Mouse (Mus musculus) G1E-ER4 (cell line): ENCODE measurements around the gene Yars. TPM values are rescaled to one million over a fixed set of nuclear protein-coding genes. Genes with fewer than 3 reads are reported as not detected.

Experiments
- GATA1 ChIP-seq: IDR thresholded peaks from one replicate; pipeline ENCODE4 v1.8.0; 2012; ENCODE audit warnings: low read length, inconsistent platforms
- polyA plus RNA-seq: library from polyadenylated mRNA; stranded (reverse); fragments of >175 nt; gene quantifications from 2 replicates; pipeline ENCODE4 v1.2.3, GENCODE M21; 2012

Yars gene
- 59.1 and 88.4 TPM in 2 replicates for polyA plus RNA-seq

DNA sequence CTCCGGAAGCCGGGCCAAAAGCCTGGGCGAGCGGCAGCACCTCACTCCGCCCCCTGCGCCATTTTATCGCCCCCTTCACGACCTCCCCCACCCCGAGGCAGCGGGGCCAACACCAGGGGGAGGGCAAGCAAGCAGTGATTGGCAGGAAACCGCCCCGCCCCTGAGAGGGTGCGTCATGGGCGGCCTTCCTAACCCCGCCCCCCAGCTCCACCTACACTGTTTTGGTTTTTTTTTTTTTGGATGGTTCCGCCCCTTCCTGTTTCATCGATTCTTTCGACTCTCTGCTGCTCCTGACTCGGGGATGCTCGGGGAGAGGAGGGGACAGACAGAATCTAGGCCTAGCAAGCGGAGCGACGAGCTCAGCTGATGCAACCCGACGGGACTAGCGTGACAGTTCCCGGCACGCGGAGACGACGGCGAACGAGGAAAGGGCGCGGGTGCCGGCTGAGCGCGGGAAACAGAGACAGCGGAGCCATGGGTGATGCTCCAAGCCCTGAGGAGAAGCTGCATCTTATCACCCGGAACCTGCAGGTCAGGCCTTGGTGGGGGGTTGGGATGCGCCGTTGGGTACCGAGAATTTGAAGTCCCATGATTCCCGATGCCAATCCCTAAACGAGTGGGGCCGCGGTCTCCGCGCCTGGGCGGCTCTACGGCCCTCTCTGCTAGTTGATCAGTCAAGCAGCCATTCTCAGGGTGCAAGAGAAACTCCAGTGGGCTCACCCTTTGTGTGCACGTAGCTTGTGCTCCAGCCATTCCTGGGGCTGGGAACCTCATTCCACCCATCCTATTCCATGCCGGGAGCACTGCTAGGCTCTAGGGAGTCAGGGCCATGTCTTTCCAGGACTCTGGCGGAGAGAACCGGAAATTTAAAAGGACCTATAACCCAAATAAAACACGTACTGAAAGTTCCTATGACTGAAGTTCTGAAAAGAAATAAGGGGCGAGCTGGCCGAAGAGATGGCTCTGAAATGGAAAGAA is at the start of gene Yars, which contains the start of gene S100pbp:
Gene Yars, plus strand, starts transcription at position 219 of the 978 bp plus-strand sequence.
Gene S100pbp, minus strand, starts transcription at position 186 of the 978 bp plus-strand sequence.
- no peak for TF ChIP-seq GATA1

DNA sequence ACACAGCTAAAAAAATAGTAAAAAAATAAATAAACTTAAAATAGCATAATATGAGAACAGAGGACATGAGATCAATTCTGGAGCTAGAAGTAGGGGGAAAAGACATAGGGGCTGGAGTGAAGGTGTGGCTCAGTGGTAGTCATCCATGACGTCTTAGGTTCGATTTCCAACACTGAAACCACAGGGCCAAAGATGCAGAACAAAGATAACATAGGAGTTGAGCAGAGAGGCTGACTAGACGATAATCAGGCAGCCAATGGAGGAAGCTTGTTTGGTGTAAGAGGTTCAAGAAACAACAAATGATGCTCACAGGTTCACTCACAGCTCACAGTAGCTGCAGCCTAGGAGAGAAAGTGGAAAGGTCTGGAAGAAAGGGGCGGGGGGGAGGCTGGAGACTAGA is 48.8 kb upstream of the Yars start:
- TF ChIP-seq GATA1, result peak; percentile 49

DNA sequence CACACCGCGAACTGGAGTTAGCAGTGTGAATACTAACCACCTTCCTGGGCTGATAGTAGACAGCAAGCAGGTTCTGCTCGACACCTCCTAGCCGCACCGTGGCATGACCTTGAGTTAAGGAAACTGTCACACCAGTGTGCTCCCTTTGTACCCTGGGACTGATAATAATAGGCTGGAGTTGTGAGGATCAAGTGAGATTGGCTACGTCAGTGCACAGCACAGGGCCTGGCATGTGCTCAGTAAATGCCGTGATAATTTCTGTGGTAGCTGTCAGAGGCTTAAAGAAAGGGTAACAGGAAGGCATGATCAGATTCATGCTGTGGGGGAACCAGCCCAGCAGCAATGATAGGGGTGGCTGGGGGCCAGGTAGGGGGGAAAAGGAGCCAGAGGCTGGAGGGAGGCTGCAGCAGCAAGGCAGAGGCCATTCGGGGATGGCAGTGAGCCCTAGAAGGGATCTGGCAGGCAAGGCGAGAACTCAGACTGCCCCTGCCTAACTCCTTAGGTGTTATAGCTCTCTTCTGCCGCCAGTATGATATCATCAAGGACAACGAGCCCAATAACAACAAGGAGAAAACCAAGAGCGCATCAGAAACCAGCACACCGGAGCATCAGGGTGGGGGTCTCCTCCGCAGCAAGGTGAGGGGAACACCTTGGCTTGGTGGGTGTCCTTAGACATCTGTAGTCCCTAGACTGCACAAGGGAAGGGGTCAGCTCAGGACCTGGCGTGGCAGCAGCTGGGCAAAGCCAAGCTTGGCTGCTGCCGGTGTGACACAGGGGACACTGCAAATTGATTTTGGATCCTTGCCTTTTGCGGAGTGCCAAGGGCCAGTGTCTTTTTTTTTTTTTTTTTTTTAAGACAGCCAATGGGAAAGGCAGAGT is 47.8 kb upstream of the Yars start:
- no peak for TF ChIP-seq GATA1

DNA sequence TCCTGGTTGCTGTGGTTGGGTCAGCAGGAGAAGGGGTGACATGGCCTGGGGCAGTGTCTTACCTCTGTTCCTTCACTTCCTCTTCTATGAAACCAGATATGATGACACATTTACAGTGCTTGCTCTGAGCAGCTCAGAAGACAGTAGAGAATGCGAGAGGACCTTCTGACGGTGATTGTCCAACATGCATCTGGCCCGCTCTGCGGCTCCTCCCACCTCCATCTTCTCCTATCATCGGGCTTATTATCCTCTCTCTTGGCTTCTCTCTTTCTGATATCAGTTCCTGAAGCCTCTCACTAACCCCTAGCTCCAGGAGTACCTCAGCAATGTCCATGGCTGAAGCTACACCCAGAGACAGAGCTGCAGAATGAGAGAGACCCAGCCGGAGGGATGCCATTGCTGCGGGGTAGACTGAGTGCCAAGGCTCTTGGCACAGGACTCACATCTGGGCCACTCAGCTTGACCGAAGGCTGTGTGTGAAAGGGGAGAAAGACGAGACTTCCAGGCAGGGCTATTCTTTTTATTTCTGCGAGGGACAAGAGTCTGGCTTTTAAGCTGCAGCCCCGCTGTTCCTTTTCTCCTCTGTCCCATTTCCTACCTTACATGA is 47.0 kb upstream of the Yars start:
- no peak for TF ChIP-seq GATA1

DNA sequence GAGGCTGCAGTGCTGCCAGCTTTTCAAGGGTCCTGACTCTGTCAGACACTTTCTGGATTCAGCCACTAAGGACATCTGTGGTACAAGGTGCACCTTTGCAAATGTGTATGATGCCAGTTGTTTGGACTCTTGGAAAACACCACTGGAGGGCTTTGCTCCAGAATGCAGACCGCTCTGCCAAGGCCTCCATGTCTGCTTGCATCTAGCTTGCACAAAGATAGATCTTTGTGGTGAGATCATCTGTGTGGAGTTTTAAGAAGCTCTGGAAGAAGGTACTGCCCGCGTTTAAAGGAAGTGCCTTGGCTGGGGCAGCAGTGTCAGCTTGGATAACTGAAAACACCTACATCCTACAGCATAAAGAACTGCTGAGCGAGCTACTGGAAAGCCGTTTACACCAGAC is 46.1 kb upstream of the Yars start:
- TF ChIP-seq GATA1, result no peak

DNA sequence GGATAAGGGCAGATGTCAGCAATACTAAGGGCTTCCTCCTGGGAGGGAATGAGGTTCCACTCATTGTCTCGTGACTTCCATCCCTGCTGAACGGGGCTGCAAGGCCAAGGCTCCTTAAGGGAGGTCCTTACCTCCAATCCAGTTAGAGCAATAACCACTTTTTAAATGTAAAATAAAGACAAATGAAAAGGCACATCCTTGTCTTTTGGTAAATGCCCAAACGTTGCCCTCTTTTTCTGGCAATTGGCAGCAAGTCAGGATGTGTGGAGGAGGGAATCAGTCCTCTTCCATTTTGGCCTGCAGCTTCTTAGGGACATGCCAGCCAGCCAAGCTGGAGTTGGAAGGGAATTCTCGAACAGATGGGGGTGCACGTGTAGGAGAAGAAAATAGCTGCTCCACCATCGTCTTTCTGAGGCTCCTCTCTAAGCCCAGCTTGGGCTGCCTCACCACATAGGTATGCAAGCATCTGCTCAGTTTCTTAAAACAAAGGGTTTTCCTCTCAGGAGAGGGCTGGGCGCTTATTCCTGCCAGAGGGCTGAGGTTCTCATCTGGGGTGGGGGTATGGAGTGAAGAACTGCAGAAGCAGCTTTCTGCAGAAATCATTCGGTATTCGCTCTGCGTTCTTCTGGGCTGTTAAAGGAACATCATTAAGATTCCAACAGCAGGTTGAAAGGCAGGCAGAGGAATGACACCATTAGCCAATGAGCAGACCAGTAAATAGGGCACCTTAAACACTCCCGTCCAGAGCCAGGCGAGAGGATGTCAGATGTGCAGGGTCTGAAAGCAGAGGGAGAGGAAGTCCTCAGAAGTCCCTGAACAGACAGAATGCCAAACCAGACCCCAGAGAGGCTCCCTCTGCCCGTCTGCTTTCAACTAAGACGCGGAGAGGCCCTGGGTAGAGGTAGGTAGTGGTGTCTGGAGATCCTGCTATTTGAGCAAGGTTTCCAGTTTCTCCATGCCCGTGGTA is 44.9 kb upstream of the Yars start:
- no peak for TF ChIP-seq GATA1

DNA sequence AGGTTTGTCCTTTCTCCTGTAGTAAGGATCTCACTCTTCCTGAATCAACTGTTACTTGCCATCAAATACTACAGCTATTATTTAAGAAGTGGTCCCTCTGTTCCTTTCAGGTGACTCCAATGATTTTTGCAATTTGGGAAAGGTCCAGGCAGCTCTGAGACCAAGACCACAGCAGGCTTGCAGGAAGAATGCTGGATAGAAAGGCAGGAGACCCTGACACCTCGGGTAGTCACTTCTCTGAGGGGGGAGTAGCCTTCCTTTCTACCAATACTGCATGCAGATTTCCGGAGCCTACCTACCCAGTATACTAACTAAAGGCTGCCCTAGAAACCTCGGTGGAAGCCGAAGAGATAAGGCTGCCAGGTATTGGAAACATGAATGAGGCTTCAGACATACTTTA is 44.1 kb upstream of the Yars start:
- no peak for TF ChIP-seq GATA1

DNA sequence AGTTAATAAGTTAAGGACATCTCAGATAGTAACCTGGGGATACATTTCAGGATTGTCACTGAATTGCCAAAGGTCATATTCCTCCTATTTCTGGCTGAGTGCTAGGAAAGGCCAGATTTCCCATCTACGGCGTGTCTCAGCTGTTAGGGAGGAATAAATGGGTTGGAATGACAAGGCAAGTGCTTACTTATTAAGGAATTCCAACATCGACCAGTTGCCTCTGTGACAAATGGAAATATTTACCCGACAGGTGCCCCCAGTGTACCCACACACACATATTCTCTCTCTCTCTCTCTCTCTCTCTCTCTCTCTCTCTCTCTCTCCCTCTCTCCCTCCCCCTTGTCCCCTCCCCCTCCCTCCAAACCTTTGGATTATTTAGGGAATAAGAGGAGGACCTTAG is 43.6 kb upstream of the Yars start:
- no peak for TF ChIP-seq GATA1

DNA sequence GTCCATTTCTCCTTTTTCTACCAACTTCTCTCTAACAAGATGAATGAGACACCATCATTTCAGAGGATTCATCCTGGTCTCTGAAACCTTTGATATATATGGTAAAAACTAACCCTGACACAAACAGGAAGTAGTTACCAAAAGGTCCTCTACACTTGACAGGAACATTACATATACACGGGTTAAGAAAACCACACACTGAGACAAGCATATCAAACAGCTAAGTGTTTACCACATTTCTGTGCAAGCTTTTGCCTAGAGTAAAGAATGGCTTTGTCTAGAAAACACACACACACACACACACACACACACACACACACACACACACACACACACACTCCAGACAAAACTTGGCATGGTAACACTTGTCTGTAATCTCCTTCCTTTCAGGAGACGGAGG is 43.2 kb upstream of the Yars start:
- no peak for TF ChIP-seq GATA1

DNA sequence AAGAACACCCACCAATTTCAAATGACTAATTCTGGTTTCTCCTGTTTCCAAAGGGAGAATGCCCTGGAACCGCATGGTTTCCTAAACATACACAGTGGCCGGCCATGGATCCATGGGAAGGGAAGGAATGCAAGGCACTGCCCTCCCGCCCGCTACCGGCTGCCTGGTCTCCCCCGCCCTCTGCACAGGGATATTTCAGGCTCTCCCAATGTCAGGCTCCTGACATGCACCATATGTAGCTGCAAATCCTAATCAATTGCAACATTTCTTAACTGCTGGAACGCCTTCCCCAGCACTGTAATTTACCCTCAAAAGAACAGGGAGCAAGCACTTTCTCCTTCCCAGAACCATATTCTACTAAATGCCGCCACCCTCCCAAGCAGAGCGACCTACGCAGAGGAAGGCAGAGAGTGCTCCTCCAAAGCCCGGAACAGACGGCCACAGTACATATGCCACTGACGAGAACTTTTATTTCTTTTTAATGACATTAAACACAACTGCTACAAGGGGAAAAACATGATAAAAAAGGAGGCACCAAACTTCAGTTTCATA is 41.9 kb upstream of the Yars start:
- no peak for TF ChIP-seq GATA1

DNA sequence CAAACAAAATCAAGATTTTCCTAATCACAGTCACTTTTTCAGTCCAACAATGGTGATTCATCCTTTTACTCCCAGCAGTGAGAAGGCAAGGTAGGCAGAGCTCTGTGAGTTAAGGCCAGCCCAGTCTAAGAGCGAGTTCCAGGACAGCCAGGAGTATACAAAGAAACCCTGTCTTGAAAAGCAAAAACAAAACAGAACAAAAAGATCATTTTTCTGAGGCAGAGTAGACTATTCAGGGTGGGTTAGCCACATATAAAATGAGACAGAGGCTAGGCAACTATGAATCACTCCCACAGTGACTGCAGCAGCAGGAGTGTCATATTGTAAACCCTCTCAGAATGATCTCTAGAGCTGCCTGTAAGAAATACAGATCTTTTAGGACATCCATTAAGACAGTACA is 40.2 kb upstream of the Yars start:
- no peak for TF ChIP-seq GATA1

DNA sequence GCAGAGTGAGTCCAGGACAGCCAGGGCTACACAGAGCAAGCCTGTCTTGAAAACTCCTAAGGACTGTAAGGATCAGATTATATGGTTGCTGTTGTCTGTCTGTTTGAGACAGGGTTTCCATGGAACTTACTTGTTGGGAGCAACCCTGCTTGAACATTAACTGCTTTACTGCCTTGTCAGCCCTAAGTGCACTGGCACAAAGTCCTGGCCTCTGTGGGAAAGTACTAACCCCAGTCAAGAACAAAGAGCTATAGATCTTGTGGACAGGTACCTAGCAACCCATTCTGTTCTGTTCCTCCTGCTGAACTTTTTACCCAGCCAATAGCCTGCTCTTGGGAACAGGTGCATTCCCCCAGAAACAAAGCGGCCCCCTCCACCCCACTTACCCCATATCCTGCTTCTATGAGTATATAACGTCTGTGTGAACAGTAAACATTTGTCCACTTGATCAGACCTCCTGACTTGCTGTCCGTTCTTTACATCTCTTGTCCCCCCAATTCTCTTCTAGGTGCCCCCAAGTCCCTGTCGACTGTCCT is 38.2 kb upstream of the Yars start:
- no peak for TF ChIP-seq GATA1

DNA sequence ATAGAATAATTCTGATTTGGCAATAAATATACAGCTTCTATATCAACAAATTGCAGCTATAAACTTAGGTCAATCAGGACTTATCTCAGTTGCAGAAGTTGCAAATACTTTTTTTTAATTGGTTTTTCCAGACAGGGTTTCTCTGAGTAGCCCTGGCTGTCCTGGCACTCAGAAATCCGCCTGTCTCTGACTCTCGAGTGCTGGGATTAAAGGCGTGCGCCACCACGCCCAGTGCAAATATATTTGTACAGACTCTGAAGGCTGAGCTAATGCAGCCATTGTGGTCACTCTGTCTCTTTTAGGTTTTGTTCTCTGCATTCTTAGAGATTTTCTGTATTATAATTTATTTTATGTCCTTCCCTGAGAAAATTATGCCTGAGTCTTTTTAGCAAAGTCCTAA is 32.0 kb upstream of the Yars start:
- no peak for TF ChIP-seq GATA1

DNA sequence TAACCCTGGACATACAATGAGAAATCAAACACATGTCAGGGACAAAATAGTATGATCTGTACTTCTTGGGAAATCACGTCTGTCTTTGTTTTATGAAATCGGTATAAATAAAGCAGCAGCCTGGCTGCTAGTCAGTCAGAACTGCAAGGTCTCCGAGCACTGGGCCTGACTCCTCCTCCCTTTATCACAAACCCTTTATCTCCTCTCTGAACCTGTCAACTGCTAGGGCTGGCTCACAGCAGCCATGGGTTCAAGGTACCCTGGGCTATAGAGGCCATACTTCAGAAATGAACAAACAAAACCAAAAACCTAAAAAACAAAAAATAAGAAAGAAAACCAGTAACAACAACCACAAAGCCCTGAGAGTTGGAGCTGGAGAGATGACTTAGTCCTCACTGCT is 31.0 kb upstream of the Yars start:
- no peak for TF ChIP-seq GATA1

DNA sequence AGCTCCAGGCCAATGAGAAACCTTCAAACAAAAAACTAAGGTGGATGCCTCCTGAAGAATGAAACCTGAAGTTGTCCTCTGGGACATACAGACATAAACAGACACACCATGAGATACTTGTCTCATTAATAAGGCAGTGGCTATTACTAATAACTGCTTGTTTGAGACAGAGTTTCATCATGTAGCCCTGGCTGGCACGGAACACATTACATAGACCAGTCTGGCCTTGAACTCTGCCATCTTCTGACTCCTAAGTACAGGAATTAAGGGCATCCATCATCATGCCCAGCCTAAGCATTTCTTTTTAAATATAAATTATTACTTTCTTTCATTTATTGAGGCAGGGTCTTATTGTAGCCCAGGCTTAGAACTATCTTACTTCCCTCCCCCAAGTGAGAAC is 28.5 kb upstream of the Yars start:
- TF ChIP-seq GATA1, result no peak
